Mouse (Mus musculus) liver, embryonic 14.5 days (tissue): Measurements from ENCODE around the gene Bcar3.

Experiments
- CTCF ChIP-seq: IDR thresholded peaks from 2 replicates; pipeline ENCODE4 v1.5.1; 2016; ENCODE audit warnings: antibody characterized with exemption, low read depth, control low read depth
- EP300 ChIP-seq: IDR thresholded peaks from 2 replicates; pipeline ENCODE4 v1.6.1; 2016; ENCODE audit warnings: antibody characterized with exemption, low read depth

- no peak for TF ChIP-seq CTCF
- TF ChIP-seq EP300: no peak
These were observed 189.3 kb downstream of the Bcar3 start for GRCm38 (mm10) chr3:122483066-122483782.
